Mouse (Mus musculus): ENCODE measurements at regions not wholly inside any gene's neighbourhood (a gene's known extent, or its start where the extent isn't known, plus 50 kb on each side); places are given as distances from the start of the nearest gene placed in this dataset.

DNA sequence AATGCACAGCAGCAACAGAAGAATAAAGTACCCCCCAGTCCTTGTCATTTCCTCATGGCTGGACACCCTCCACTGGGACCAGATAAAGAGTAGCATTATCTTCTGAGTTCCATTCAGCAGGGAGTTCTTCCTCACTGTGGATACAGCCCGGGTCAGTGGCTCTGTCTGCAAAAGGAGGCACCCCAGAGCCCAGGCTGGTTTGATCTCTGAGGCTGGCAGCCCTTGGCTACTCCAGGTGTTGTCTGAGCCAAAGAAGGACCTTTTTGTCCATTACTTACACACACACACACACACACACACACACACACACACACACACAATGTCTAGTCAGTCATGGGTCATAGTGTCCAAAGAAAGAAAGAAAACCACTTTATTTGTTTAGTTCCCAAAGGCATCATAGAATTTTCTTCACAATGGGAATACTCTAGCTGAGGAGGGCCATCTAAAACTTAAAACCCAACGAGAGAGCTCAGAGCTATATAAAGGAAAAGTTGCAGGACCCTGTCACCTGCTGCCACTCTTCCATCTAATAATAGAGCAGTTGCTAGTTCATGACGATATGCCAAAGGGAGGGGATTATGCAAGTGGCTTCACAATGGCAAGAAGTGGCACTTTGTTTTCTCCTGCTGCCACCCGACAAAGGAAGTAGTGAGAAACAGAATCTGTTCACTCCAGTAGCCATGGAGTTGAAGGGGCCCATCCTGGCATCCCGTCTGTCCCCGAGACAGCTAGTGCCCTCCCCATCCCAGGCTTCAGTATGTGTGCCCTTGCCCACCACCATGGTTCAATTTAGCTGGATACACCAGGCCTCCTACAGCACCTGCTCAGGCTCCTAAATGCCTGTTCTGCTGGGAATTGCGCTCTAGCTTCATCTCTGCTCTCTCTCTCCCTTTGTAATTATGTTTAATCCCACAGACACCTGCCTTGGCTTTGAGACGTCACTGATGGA is 480.4 kb upstream of the Nrsn1 start:
- H3K4me3 ChIP-seq (ENCODE audit: low read length), result no peak overlapping the region
- no peak overlapping the region for H3K4me2 ChIP-seq (replicated peaks; ENCODE audit: low read depth, low read length)
- H3K4me1 ChIP-seq (ENCODE audit: control insufficient read depth, insufficient read depth, low read length), result no peaks in the 10 kb centered on the region
- H3K27me3 ChIP-seq (ENCODE audit: control insufficient read depth, insufficient read depth, low read length), result no peaks in the 10 kb centered on the region
- ATAC-seq (ENCODE audit: low FRiP score, low TSS enrichment), result no peak
- no peak overlapping the region for H3K27ac ChIP-seq (ENCODE audit: low read depth, low read length)
- H3K36me3 ChIP-seq (ENCODE audit: control insufficient read depth, insufficient read depth, low read length), result no peaks in the 10 kb centered on the region
- 58% methylated on average over 8 of the region's 8 CpGs for WGBS
- H3K9me3 ChIP-seq (ENCODE audit: control insufficient read depth, low read length), result no peaks in the 10 kb centered on the region
- H3K9ac ChIP-seq (ENCODE audit: low read depth, low read length), result no peak overlapping the region

DNA sequence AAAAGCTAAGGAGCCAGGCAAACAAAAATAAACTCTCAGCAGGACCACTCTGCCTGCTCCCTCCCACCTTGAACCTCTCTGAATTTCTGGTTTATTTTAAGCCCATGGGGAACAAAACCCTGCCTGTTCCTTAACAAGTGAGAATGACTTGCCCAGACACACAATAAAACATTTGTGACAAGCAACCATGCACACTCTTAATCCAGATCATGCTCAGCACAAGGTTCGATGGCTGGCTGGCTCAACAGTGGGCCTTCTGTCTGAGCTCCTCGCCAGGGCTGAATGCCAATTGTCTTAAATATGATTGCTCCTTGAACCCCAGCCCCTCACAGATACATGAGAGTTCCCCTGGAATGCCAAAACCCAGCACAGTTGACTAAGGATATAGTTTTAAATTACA is 468.3 kb upstream of the Nrsn1 start:
- no peaks in the 10 kb centered on the region for H3K36me3 ChIP-seq (ENCODE audit: control insufficient read depth, insufficient read depth, low read length)
- no peak overlapping the region for H3K27ac ChIP-seq (ENCODE audit: low read depth, low read length)
- H3K4me1 ChIP-seq (ENCODE audit: control insufficient read depth, insufficient read depth, low read length), result no peaks in the 10 kb centered on the region
- no peak for ATAC-seq (ENCODE audit: low FRiP score, low TSS enrichment)
- H3K27me3 ChIP-seq (ENCODE audit: control insufficient read depth, insufficient read depth, low read length), result no peaks in the 10 kb centered on the region
- H3K9ac ChIP-seq (ENCODE audit: low read depth, low read length), result no peak overlapping the region
- no peaks in the 10 kb centered on the region for H3K9me3 ChIP-seq (ENCODE audit: control insufficient read depth, low read length)
- no peak overlapping the region for H3K4me3 ChIP-seq (ENCODE audit: low read length)
- WGBS, result 49% methylated on average over 2 of the region's 2 CpGs
- no peak overlapping the region for H3K4me2 ChIP-seq (replicated peaks; ENCODE audit: low read depth, low read length)

DNA sequence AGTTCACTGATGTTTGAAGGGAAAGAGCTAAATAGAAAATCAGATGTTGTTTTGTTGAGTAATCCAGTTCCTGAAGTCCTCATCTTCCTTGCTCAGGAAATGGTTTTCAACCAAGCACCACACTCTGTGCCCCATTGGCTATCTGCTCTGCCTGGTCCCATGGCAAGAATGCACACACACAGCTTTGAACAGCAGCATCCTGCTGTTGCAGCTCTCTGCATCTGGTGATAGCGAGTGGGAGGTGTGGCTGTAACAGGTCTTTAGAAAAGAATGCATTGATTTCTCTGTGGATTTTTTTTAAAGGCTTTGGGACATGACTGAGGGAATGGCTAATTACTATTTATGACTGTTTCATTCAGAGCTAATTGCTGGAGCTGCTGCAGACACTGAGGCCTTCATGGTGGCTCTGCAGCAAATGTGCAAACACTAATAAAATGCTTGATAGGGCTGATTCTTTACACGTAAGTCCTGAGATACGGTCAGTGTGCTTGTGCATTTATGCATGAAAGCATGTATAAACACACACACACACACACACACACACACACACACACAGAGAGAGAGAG is 459.1 kb upstream of the Nrsn1 start:
- Histone ChIP-seq H3K36me3 (ENCODE audit: control insufficient read depth, insufficient read depth, low read length) (no peaks in the 10 kb centered on the region), H3K27ac (ENCODE audit: low read depth, low read length) (no peak overlapping the region), H3K4me2 (replicated peaks; ENCODE audit: low read depth, low read length) (no peak overlapping the region), H3K4me1 (ENCODE audit: control insufficient read depth, insufficient read depth, low read length) (peaks cover 4% of the 10 kb centered on the region; the same call in 1 of the 2 replicates), H3K4me3 (ENCODE audit: low read length) (no peak overlapping the region), H3K9ac (ENCODE audit: low read depth, low read length) (no peak overlapping the region), H3K9me3 (ENCODE audit: control insufficient read depth, low read length) (no peaks in the 10 kb centered on the region), H3K27me3 (ENCODE audit: control insufficient read depth, insufficient read depth, low read length) (no peaks in the 10 kb centered on the region)
- ATAC-seq (ENCODE audit: low FRiP score, low TSS enrichment), result no peak
- WGBS, result 32% methylated on average over 3 of the region's 3 CpGs

DNA sequence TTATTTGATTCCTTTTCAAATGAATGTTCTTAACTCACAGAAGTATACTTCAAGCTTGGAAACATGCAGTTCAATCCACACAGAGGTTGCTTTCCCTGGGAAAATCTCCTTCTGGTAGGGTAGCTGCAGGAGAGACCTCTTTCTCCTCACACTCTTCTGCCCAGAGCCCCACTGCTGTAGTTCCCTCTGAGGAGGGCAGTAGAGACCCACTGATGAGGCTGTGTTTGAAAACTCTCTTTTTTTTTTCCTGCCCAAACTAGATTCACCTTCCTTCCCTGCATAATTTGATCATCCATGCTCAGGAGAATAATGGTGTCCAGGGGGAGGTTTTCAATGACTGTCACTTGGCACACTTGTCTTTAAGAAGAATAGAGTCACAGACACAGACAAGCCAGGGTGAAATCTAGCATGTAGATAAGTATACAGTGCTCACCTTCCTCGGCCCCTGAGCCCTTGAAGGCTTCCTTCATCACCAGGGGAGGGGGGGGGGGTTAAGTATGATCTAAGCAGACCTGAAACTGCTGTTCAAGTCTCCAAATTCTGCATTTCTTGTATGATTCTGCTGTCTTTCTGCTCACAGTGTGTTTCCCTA is 457.3 kb upstream of the Nrsn1 start:
- Histone ChIP-seq H3K4me3 (ENCODE audit: low read length) (no peak overlapping the region), H3K4me1 (ENCODE audit: control insufficient read depth, insufficient read depth, low read length) (peaks cover 4% of the 10 kb centered on the region; the same call in 1 of the 2 replicates), H3K9ac (ENCODE audit: low read depth, low read length) (no peak overlapping the region), H3K4me2 (replicated peaks; ENCODE audit: low read depth, low read length) (no peak overlapping the region), H3K36me3 (ENCODE audit: control insufficient read depth, insufficient read depth, low read length) (no peaks in the 10 kb centered on the region), H3K27ac (ENCODE audit: low read depth, low read length) (no peak overlapping the region), H3K27me3 (ENCODE audit: control insufficient read depth, insufficient read depth, low read length) (no peaks in the 10 kb centered on the region), H3K9me3 (ENCODE audit: control insufficient read depth, low read length) (no peaks in the 10 kb centered on the region)
- WGBS, result 46% methylated on average over 1 of the region's 1 CpGs
- no peak for ATAC-seq (ENCODE audit: low FRiP score, low TSS enrichment)

DNA sequence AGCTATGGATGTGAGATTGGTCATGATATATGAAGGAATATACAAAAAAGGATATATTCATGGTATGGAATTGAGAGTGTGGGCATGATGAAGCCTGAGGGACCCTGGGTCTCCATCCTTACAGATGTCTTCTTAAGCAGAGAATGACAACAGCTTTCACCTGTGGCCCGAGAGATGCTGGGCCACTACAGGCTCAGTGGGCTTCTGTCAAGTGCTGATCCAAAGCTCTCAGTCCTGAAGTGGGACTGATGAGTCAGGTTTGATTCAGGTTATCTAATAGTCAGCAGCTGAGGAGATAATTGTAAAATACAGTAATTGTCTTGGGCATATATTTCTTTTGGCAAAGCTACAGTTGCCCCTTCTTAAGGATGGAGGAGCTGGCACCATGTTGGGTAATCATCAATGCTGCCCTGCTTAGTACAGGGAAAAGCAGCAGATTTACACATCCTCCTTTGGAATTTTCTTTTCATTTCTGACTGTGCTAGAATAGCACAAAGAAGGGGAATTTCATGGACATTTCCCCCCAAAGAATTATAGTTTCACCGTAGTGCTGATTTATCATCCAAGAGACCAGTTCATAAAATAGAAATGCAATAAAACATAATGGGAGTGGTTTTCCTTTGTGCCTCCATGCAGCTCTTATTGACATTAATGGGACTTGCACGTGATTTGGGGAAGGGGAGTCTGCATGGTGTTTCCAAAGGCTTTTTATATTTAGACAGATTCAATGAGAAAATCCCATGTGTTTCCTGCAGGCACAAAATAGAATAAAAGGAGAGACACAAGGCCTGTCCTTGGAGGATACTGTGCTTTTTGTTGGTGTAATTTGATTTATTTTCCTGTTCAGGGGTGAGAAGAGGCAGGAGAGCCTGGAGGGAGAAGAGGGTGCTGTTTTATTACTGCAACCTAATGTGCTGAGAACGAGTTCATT is 452.6 kb upstream of the Nrsn1 start:
- 36% methylated on average over 4 of the region's 4 CpGs for WGBS
- no peak overlapping the region for H3K27ac ChIP-seq (ENCODE audit: low read depth, low read length)
- peak; percentile 43; the same call in 1 of the 2 replicates for ATAC-seq (ENCODE audit: low FRiP score, low TSS enrichment)

DNA sequence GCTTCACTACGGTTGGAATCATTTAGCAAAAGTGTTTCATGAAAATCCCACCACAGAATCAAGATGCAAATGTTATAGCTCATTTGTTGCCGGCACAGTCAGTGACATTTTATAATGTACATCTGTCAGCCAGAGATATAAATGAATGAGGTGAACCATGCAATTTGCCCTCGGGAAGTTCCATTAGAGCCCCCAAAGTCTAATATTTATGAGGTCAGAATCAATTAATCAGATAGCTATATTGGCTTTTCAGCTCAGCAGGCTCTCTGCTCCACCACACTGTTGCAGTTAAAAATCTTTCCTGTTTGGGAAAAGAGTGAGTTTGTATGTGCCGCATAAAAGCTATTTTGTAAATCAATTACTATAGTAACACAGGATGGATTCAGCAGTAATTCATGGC is 430.7 kb upstream of the Nrsn1 start:
- no peaks in the 10 kb centered on the region for H3K4me1 ChIP-seq (ENCODE audit: control insufficient read depth, insufficient read depth, low read length)
- H3K9ac ChIP-seq (ENCODE audit: low read depth, low read length), result no peak overlapping the region
- no peak overlapping the region for H3K27ac ChIP-seq (ENCODE audit: low read depth, low read length)
- H3K4me2 ChIP-seq (replicated peaks; ENCODE audit: low read depth, low read length), result no peak overlapping the region
- no peak for ATAC-seq (ENCODE audit: low FRiP score, low TSS enrichment)
- no peak overlapping the region for H3K4me3 ChIP-seq (ENCODE audit: low read length)
- WGBS, result 41% methylated on average over 4 of the region's 4 CpGs
- H3K27me3 ChIP-seq (ENCODE audit: control insufficient read depth, insufficient read depth, low read length), result no peaks in the 10 kb centered on the region; the same call in 1 of the 2 replicates
- H3K9me3 ChIP-seq (ENCODE audit: control insufficient read depth, low read length), result no peaks in the 10 kb centered on the region
- no peaks in the 10 kb centered on the region for H3K36me3 ChIP-seq (ENCODE audit: control insufficient read depth, insufficient read depth, low read length)

More for the DNA sequence above, 452.6 kb upstream of the Nrsn1 start:
- Histone ChIP-seq H3K36me3 (ENCODE audit: control insufficient read depth, insufficient read depth, low read length) (no peaks in the 10 kb centered on the region), H3K4me2 (replicated peaks; ENCODE audit: low read depth, low read length) (no peak overlapping the region), H3K4me3 (ENCODE audit: low read length) (no peak overlapping the region), H3K4me1 (ENCODE audit: control insufficient read depth, insufficient read depth, low read length) (no peaks in the 10 kb centered on the region), H3K9me3 (ENCODE audit: control insufficient read depth, low read length) (no peaks in the 10 kb centered on the region), H3K9ac (ENCODE audit: low read depth, low read length) (no peak overlapping the region), H3K27me3 (ENCODE audit: control insufficient read depth, insufficient read depth, low read length) (no peaks in the 10 kb centered on the region)

DNA sequence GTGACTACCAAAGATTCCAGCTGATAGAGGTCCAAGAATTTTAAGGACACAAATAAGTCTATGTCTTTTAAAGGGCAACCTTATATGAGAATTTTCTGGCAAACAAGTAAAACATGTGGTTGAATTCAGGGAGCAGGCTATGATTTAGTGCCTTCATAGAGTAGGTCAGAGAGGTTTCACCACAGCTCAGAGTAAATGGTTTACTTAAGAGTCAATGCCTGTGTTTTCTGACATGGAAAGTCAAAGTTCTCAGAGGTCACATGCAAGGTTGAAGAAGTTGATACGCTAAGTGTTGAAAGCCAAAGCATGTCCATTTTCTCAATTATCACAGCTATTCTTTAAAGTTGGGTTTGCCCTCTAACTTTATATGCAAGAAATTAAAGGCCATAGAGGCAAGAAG is 425.7 kb upstream of the Nrsn1 start:
- no peaks in the 10 kb centered on the region for H3K9me3 ChIP-seq (ENCODE audit: control insufficient read depth, low read length)
- no peaks in the 10 kb centered on the region for H3K36me3 ChIP-seq (ENCODE audit: control insufficient read depth, insufficient read depth, low read length)
- ATAC-seq (ENCODE audit: low FRiP score, low TSS enrichment), result no peak

DNA sequence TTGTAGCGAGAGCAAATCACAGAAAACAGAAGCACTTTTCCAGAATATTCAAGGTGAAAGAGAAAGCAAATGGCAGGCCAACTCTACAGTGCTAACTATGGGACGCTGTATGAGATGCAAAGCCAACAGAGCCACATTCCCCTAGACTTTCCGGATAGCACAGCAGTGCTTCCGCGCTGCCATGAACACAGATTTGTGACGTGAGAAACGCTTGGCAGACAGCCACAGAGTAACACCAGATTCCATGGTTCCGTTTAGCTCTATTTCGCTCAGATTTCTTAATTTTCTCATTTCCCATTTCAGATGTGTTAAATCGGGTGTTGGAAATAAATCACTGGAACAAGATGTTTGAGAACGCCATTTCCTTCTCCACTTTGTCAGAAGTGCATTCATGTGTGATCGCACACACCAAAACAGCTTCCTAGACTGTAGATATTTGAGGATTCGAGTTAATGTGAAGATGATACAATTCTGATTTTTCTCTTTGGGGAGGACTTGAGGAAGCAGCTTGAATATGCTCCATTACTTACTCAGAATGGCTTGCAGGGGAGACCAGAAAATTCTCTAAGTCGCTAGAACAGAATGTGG is 424.8 kb upstream of the Nrsn1 start:
- WGBS, result 76% methylated on average over 14 of the region's 14 CpGs
- H3K9me3 ChIP-seq (ENCODE audit: control insufficient read depth, low read length), result no peaks in the 10 kb centered on the region
- no peaks in the 10 kb centered on the region for H3K4me1 ChIP-seq (ENCODE audit: control insufficient read depth, insufficient read depth, low read length)
- no peak overlapping the region for H3K4me3 ChIP-seq (ENCODE audit: low read length)
- no peaks in the 10 kb centered on the region for H3K27me3 ChIP-seq (ENCODE audit: control insufficient read depth, insufficient read depth, low read length)
- H3K9ac ChIP-seq (ENCODE audit: low read depth, low read length), result no peak overlapping the region
- no peak for ATAC-seq (ENCODE audit: low FRiP score, low TSS enrichment)
- H3K36me3 ChIP-seq (ENCODE audit: control insufficient read depth, insufficient read depth, low read length), result no peaks in the 10 kb centered on the region
- no peak overlapping the region for H3K27ac ChIP-seq (ENCODE audit: low read depth, low read length)
- H3K4me2 ChIP-seq (replicated peaks; ENCODE audit: low read depth, low read length), result no peak overlapping the region

More for the DNA sequence above, 425.7 kb upstream of the Nrsn1 start:
- 69% methylated on average over 1 of the region's 1 CpGs for WGBS
- no peaks in the 10 kb centered on the region for H3K27me3 ChIP-seq (ENCODE audit: control insufficient read depth, insufficient read depth, low read length)
- H3K4me2 ChIP-seq (replicated peaks; ENCODE audit: low read depth, low read length), result no peak overlapping the region
- H3K27ac ChIP-seq (ENCODE audit: low read depth, low read length), result no peak overlapping the region
- no peak overlapping the region for H3K4me3 ChIP-seq (ENCODE audit: low read length)
- H3K4me1 ChIP-seq (ENCODE audit: control insufficient read depth, insufficient read depth, low read length), result no peaks in the 10 kb centered on the region
- no peak overlapping the region for H3K9ac ChIP-seq (ENCODE audit: low read depth, low read length)

All from kidney, embryonic 14.5 days (tissue).